Mouse (Mus musculus): ENCODE results near the gene Slc22a20. TPM values are rescaled to one million over a fixed set of nuclear protein-coding genes. Genes with fewer than 3 reads are reported as not detected.

Gene Slc22a20
- polyA plus RNA-seq, 1 experiment from 2014 or later: not detected

GRCm38 (mm10) chr19:5935691-5936090 lies 50.3 kb downstream of the Slc22a20 start:
- no peaks in the 10 kb centered on the region for H3K9me3 ChIP-seq
- WGBS: 80% methylated on average over 5 of the region's 5 CpGs
- ATAC-seq (ENCODE audit: insufficient number of reproducible peaks, insufficient read depth, low FRiP score, low TSS enrichment, low read depth): no peak
- no peak overlapping the region for H3K9ac ChIP-seq
- peaks cover 26% of the 10 kb centered on the region for H3K4me1 ChIP-seq
- no peak overlapping the region for H3K4me2 ChIP-seq
- peaks cover 15% of the 10 kb centered on the region for H3K36me3 ChIP-seq
- no peak overlapping the region for H3K4me3 ChIP-seq
- H3K27ac ChIP-seq: no peak overlapping the region
- H3K27me3 ChIP-seq: no peaks in the 10 kb centered on the region

- Histone ChIP-seq H3K4me3 (no peak overlapping the region), H3K27ac (no peak overlapping the region), H3K4me2 (no peak overlapping the region), H3K9me3 (no peaks in the 10 kb centered on the region), H3K36me3 (peaks cover 11% of the 10 kb centered on the region), H3K9ac (no peak overlapping the region), H3K4me1 (peaks cover 22% of the 10 kb centered on the region), H3K27me3 (no peaks in the 10 kb centered on the region)
- 46% methylated on average over 3 of the region's 3 CpGs for WGBS
- ATAC-seq (ENCODE audit: insufficient number of reproducible peaks, insufficient read depth, low FRiP score, low TSS enrichment, low read depth): no peak
These were observed 50.7 kb downstream of the Slc22a20 start for GRCm38 (mm10) chr19:5935266-5935665.

DNA sequence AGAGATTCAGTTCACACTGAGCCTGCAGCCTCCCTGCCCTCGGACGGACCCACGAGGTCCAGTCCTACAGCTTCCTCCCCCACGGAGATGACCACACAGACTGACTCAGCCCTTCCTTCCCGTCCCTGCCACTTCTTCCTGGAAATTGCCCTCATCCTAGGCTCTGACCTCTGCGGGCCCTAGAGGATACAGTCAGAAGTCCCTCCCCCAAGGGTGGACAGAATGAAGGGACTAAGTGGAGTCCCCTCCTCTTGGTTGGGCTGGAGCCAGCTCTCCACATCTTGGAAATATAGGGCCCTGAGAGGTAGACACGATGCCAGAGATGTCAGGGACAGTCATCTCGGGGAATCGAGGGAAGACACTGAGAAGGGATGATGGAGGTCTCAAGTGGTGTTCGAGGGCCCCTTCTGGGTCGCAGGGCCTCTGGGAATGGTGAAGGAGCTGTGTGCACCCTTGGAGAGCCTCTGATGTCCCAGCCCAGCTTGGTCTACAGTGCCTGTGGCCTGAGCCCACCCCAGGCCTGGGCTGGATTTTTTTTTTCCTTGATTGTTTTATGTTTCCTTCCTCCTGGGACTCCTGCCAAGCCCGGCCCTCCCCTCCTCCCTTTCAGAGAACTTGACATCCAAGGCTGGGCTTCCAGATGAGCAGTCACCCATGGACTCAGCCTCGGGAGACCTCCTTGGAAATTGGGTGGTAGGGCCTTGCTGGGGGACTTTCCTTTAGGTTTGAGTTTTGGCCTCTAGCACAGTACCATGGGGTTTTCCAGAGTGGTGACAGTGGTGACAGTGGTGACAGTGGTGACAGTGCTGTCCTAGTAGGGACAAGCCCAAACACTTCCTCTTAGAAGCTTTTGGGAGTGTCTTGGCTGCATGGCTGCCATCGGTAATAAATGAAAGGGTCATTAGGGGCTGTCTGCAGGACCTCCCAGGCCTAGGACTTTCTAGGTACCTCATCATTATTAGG lies 56.0 kb downstream of the Slc22a20 start:
- Histone ChIP-seq H3K27ac (peak overlapping the region; percentile 28; the same call in 1 of the 2 replicates), H3K4me1 (peaks cover 41% of the 10 kb centered on the region), H3K4me3 (no peak overlapping the region), H3K9ac (0 out of 2 replicates have a peak overlapping the region, but pooled peaks have one; percentile 11), H3K4me2 (no peak overlapping the region), H3K27me3 (peaks cover 11% of the 10 kb centered on the region), H3K9me3 (no peaks in the 10 kb centered on the region), H3K36me3 (no peaks in the 10 kb centered on the region)
- WGBS: 72% methylated on average over 14 of the region's 14 CpGs
- ATAC-seq (ENCODE audit: insufficient number of reproducible peaks, insufficient read depth, low FRiP score, low TSS enrichment, low read depth): no peak

GRCm38 (mm10) chr19:5928546-5928945 lies 57.4 kb downstream of the Slc22a20 start:
- WGBS: 47% methylated on average over 3 of the region's 3 CpGs
- Histone ChIP-seq H3K36me3 (no peaks in the 10 kb centered on the region), H3K9ac (0 out of 2 replicates have a peak overlapping the region, but pooled peaks have one; percentile 21), H3K27me3 (peaks cover 11% of the 10 kb centered on the region), H3K4me1 (peaks cover 48% of the 10 kb centered on the region), H3K27ac (peak overlapping the region; percentile 51), H3K9me3 (no peaks in the 10 kb centered on the region), H3K4me3 (no peak overlapping the region), H3K4me2 (no peak overlapping the region)
- ATAC-seq (ENCODE audit: insufficient number of reproducible peaks, insufficient read depth, low FRiP score, low TSS enrichment, low read depth): no peak

- H3K9me3 ChIP-seq: no peaks in the 10 kb centered on the region
- WGBS: 59% methylated on average over 6 of the region's 6 CpGs
- no peak overlapping the region for H3K4me3 ChIP-seq
- H3K9ac ChIP-seq: 0 out of 2 replicates have a peak overlapping the region, but pooled peaks have one; percentile 16
- H3K36me3 ChIP-seq: no peaks in the 10 kb centered on the region
- no peak overlapping the region for H3K4me2 ChIP-seq
- peak overlapping the region; percentile 51 for H3K27ac ChIP-seq
- no peak for ATAC-seq (ENCODE audit: insufficient number of reproducible peaks, insufficient read depth, low FRiP score, low TSS enrichment, low read depth)
- peaks cover 51% of the 10 kb centered on the region for H3K4me1 ChIP-seq
- H3K27me3 ChIP-seq: peaks cover 11% of the 10 kb centered on the region
These were observed 57.8 kb downstream of the Slc22a20 start for GRCm38 (mm10) chr19:5928104-5928503.

- H3K4me1 ChIP-seq: peaks cover 51% of the 10 kb centered on the region
- no peak overlapping the region for H3K27ac ChIP-seq
- WGBS: 57% methylated on average over 8 of the region's 8 CpGs
- H3K4me2 ChIP-seq: no peak overlapping the region
- H3K4me3 ChIP-seq: no peak overlapping the region
- ATAC-seq (ENCODE audit: insufficient number of reproducible peaks, insufficient read depth, low FRiP score, low TSS enrichment, low read depth): no peak
- H3K9ac ChIP-seq: no peak overlapping the region
- no peaks in the 10 kb centered on the region for H3K9me3 ChIP-seq
- peaks cover 11% of the 10 kb centered on the region for H3K27me3 ChIP-seq
- no peaks in the 10 kb centered on the region for H3K36me3 ChIP-seq
These were observed 58.4 kb downstream of the Slc22a20 start for GRCm38 (mm10) chr19:5927532-5927931.

GRCm38 (mm10) chr19:5927026-5927425 lies 58.9 kb downstream of the Slc22a20 start:
- H3K9me3 ChIP-seq: no peaks in the 10 kb centered on the region
- no peak overlapping the region for H3K4me2 ChIP-seq
- peaks cover 11% of the 10 kb centered on the region for H3K27me3 ChIP-seq
- no peaks in the 10 kb centered on the region for H3K36me3 ChIP-seq
- no peak overlapping the region for H3K9ac ChIP-seq
- no peak overlapping the region for H3K27ac ChIP-seq
- no peak overlapping the region for H3K4me3 ChIP-seq
- H3K4me1 ChIP-seq: peaks cover 54% of the 10 kb centered on the region
- ATAC-seq (ENCODE audit: insufficient number of reproducible peaks, insufficient read depth, low FRiP score, low TSS enrichment, low read depth): no peak
- WGBS: 61% methylated on average over 11 of the region's 11 CpGs

DNA sequence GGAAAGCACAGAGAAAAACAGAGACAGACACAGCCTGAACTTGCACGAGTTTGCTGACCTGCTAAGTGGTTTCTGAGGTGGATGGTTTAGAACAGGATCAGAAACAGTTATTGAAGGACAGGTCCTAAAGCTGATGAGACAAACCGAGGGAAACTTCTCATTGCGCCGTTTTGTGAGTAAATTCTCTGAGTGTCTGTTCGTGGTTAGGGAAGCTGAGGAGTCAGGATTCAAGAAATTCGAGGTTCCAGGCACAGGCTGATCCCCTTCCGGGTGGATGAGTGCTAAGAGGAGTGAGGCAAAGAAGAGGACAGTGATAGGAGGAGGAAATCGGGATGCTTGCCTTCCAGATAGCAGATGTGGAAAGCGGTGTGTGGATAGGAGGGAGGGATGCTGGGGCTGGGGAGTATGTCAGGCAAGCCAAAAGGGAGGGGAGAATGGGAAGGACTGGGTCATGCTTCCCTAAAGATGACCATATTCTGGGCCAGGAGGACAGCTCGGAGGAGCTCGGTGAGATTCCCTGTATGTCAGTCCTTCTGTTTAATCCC lies 60.6 kb downstream of the Slc22a20 start:
- Histone ChIP-seq H3K4me2 (peak overlapping the region; percentile 95), H3K27ac (0 out of 2 replicates have a peak overlapping the region, but pooled peaks have one; percentile 68), H3K9ac (peak overlapping the region; percentile 71; the same call in 1 of the 2 replicates), H3K4me1 (peaks cover 60% of the 10 kb centered on the region), H3K4me3 (peak overlapping the region; percentile 63), H3K9me3 (no peaks in the 10 kb centered on the region), H3K27me3 (peaks cover 11% of the 10 kb centered on the region), H3K36me3 (no peaks in the 10 kb centered on the region)
- ATAC-seq (ENCODE audit: insufficient number of reproducible peaks, insufficient read depth, low FRiP score, low TSS enrichment, low read depth): no peak
- WGBS: 27% methylated on average over 11 of the region's 11 CpGs

- peaks cover 55% of the 10 kb centered on the region for H3K4me1 ChIP-seq
- H3K27me3 ChIP-seq: peaks cover 11% of the 10 kb centered on the region
- peak within 1 kb of the TSS; percentile 95 for H3K4me2 ChIP-seq
- peak within 1 kb of the TSS; percentile 63 for H3K4me3 ChIP-seq
- H3K9ac ChIP-seq: peak within 1 kb of the TSS; percentile 71
- 0% methylated on average over 18 of the region's 18 CpGs for WGBS
- no peaks in the 10 kb centered on the region for H3K36me3 ChIP-seq
- no peaks in the 10 kb centered on the region for H3K9me3 ChIP-seq
- peak; percentile 89 for ATAC-seq (ENCODE audit: insufficient number of reproducible peaks, insufficient read depth, low FRiP score, low TSS enrichment, low read depth)
- peak within 1 kb of the TSS; percentile 68 for H3K27ac ChIP-seq
These were observed 61.2 kb downstream of the Slc22a20 start, which contains the start of gene Cdc42ep2 for GRCm38 (mm10) chr19:5924713-5925093. Gene Cdc42ep2 (minus strand): TSS chr19:5924816.

- H3K36me3 ChIP-seq: no peaks in the 10 kb centered on the region
- peaks cover 50% of the 10 kb centered on the region for H3K4me1 ChIP-seq
- H3K9me3 ChIP-seq: no peaks in the 10 kb centered on the region
- H3K4me3 ChIP-seq: peak overlapping the region; percentile 63
- peak overlapping the region; percentile 95 for H3K4me2 ChIP-seq
- H3K27ac ChIP-seq: peak overlapping the region; percentile 68
- H3K9ac ChIP-seq: peak overlapping the region; percentile 71
- ATAC-seq (ENCODE audit: insufficient number of reproducible peaks, insufficient read depth, low FRiP score, low TSS enrichment, low read depth): peak; percentile 80
- under 1% methylated on average over 38 of the region's 38 CpGs for WGBS
- peaks cover 11% of the 10 kb centered on the region for H3K27me3 ChIP-seq
These were observed 61.8 kb downstream of the Slc22a20 start for GRCm38 (mm10) chr19:5923990-5924712.

GRCm38 (mm10) chr19:5922963-5923362 lies 63.0 kb downstream of the Slc22a20 start:
- Histone ChIP-seq H3K27ac (no peak overlapping the region), H3K36me3 (peaks cover 5% of the 10 kb centered on the region), H3K4me1 (peaks cover 38% of the 10 kb centered on the region), H3K4me3 (no peak overlapping the region), H3K9ac (no peak overlapping the region), H3K4me2 (no peak overlapping the region), H3K27me3 (peaks cover 11% of the 10 kb centered on the region), H3K9me3 (no peaks in the 10 kb centered on the region)
- WGBS: 92% methylated on average over 3 of the region's 3 CpGs
- ATAC-seq (ENCODE audit: insufficient number of reproducible peaks, insufficient read depth, low FRiP score, low TSS enrichment, low read depth): no peak

Measured in embryonic facial prominence, embryonic 13.5 days (tissue).